Mouse (Mus musculus): ENCODE results near the gene Stk36. TPM values are rescaled to one million over a fixed set of nuclear protein-coding genes. Genes with fewer than 3 reads are reported as not detected.

Stk36 gene
- not detected for total RNA-seq (2023)

DNA sequence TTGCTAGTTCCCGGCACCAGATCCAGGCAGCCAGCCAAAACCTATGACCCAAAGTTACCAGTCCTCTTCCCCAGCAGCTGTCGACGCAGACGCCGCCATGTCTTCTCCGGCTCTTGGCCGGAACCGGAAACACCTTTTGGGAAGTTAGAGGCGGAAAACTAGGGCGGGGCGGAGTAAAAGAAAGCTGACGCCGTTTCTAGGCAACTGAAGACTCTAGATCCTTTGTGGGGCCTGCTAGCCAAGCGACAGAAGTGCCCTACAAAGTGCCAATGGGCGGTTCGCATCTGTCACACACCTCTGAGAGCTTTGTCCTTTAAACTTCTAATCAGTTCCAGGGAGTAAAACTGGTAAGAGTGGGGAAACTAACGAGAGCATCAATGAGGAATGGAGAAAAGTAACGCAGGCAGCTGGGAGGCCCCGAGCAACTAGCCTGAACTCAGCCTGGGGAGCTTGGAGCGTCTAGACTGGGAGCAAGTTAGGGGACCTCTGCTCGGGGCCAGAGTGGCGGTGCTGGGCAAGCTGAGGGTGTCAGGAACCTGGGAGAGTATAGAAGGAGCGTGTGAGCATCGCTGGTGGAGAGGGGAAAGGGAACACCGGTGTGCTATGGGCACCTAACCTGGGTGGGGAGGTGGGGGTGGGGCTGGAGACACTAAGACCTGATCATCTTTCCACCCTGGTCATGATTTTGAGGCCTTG, at the start of gene Stk36, which contains the start of gene Rnf25:
TSS of gene Stk36 (plus strand) at position 179 of the 696 bp plus-strand sequence.
TSS of gene Rnf25 (minus strand) at position 131 of the 696 bp plus-strand sequence.

DNA sequence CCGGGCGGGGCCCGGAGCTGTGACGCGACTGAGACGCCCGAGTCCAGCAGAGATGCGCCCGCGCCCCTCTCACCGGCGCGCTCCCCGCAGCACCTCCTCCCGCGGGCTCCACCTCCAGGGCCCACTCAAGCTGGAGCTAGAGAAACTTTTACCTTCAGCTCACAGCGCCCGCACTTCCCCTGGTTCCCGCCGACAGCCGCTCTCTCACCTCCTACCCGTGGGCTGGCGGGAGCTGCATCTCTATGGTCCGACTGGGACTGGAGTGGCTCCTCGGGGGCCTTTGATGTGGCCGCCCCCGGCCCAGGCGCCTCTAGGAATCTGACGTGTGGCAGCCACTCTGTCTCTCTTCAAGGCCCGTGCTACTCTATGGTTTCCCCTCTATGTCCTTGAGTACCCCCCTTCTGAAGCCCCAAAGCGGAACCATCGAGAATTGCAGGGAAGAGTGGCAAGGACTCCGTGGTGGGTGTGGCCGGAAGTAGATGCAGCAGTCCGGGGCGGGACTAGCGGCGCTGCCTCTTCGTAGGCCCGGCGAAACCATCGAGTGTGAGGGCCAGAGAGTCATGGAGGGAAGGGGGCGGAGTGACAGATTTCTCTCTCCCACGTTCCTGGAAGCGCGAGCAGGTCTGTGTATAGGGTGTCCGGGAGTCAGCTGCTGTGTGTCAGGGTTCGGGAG, 13.3 kb upstream of the Stk36 start, which contains the start of the genes Zfp142 and Bcs1l:
TSS of gene Zfp142 (minus strand) at position 474 of the 673 bp plus-strand sequence.
TSS of gene Bcs1l (plus strand) at position 517 of the 673 bp plus-strand sequence.

DNA sequence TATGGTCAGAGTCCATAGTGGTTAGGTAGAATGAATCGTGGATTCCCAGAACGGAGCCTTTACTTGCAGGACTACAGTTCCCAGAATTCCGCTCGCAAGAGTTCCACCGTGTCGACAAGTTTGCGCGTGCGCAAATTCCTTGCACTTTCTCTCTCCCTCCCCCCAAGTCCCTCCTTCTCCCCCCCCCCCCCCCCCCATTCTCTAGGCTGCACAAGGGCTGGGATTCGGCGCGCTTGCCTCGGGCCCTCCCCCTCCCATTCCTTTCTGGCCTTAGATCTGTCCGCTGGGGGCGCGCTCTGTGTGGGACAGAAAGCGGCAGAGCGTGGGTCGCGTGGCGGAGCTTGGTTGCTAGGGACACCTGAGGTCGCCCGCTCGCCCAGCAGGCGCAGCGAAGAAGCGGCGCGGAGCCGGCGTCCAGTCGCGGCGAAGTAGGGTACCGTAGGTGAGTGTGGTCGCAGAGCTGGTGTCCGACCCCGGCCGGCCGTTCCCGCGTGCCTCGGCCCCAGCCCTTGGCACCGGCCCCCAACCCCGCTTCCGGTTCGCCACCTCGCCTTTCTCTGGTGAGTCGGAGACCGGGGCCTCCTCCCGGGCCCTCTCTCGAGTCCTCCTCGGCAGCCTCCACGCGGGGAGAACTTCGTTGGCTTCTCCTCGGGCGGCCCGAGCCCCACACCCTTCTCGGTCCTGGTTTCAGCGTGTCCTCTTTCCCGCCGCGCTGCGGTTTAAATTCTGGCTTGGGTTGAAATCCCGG, 60.4 kb downstream of the Stk36 start, which contains the start of gene Ttll4:
TSS of gene Ttll4 (plus strand) at position 298 of the 748 bp plus-strand sequence.

Other genes with a start within 250 kb of the Stk36 start
- not detected for gene Catip, start 239.3 kb upstream of the Stk36 start, total RNA-seq (2023)
- gene Slc11a1, start 226.2 kb upstream of the Stk36 start, total RNA-seq (2023) = 2.9 TPM
- gene Ctdsp1, start 209.9 kb upstream of the Stk36 start, total RNA-seq (2023) = 104 TPM
- gene Vil1, start 192.1 kb upstream of the Stk36 start, total RNA-seq (2023) = 2.4 TPM
- 32.7 TPM for gene Cnot9, start 95.4 kb upstream of the Stk36 start, total RNA-seq (2023)
- 0.37 TPM for gene Plcd4, start 58.6 kb upstream of the Stk36 start, total RNA-seq (2023)
- gene Usp37, start 57.2 kb upstream of the Stk36 start, total RNA-seq (2023) = 27.3 TPM
- gene Zfp142, start 13.2 kb upstream of the Stk36 start, total RNA-seq (2023) = 46.5 TPM
- 10.9 TPM for gene Bcs1l, start 13.2 kb upstream of the Stk36 start, total RNA-seq (2023)
- gene Rnf25, start within 50 bp of the Stk36 start, total RNA-seq (2023) = 51.3 TPM
- gene Ttll4, start 60.3 kb downstream of the Stk36 start, total RNA-seq (2023) = 68.1 TPM
- gene Cyp27a1, start 112.1 kb downstream of the Stk36 start, total RNA-seq (2023) = 0.77 TPM
- gene Prkag3, start 147.8 kb downstream of the Stk36 start, total RNA-seq (2023) = not detected
- gene Wnt6, start 170.4 kb downstream of the Stk36 start, total RNA-seq (2023) = not detected
- gene Wnt10a, start 190.1 kb downstream of the Stk36 start, total RNA-seq (2023) = 0.31 TPM

Measured in CD8-positive naive resting alpha-beta T cell, adult 57 days (primary cell).